Mouse (Mus musculus) heart, adult 2 months (tissue): Measurements from ENCODE around the gene Plxdc2. TPM values are rescaled to one million over a fixed set of nuclear protein-coding genes. Genes with fewer than 3 reads are reported as not detected.

ENCODE experiments used
- DNase-seq, 2 experiments: peaks; one replicate each; pipeline ENCODE4 v3.0.0; 2021
- H3K27ac ChIP-seq: fragments of 200-600 bp; 2 replicates; pipeline ENCODE4 v1.8.1; 2022
- H3K27me3 ChIP-seq: fragments of 200-500 bp; 2 replicates; pipeline ENCODE4 v1.6.1; 2012; ENCODE audit warnings: mild to moderate bottlenecking, low read length, inconsistent platforms, mixed read lengths; ENCODE audit not compliant: control insufficient read depth, insufficient read depth
- H3K36me3 ChIP-seq: fragments of 200-500 bp; 2 replicates; pipeline ENCODE4 v1.6.1; 2012; ENCODE audit warnings: low read length, inconsistent platforms; ENCODE audit not compliant: control insufficient read depth, insufficient read depth
- H3K4me1 ChIP-seq: fragments of 200-500 bp; 2 replicates; pipeline ENCODE4 v1.6.1; 2011; ENCODE audit warnings: low read length; ENCODE audit not compliant: control insufficient read depth, insufficient read depth
- H3K4me3 ChIP-seq: fragments of 200-600 bp; 2 replicates; pipeline ENCODE4 v1.8.1; 2022
- H3K79me2 ChIP-seq: fragments of 200-500 bp; replicated peaks from 2 replicates; pipeline ENCODE4 v1.6.1; 2012; ENCODE audit warnings: mild to moderate bottlenecking, inconsistent platforms, low read length, moderate library complexity, mixed read lengths; ENCODE audit not compliant: control insufficient read depth, insufficient read depth
- H3K9ac ChIP-seq: fragments of 200-500 bp; 2 replicates; pipeline ENCODE4 v1.6.1; 2012; ENCODE audit warnings: low read depth, mild to moderate bottlenecking, control low read depth, inconsistent platforms, low read length, mixed read lengths
- CTCF ChIP-seq: fragments of 200-600 bp; IDR thresholded peaks from 2 replicates; pipeline ENCODE4 v1.8.1; 2022; ENCODE audit warnings: antibody characterized with exemption, mild to moderate bottlenecking, moderate library complexity
- EP300 ChIP-seq: fragments of 200-500 bp; IDR thresholded peaks from 2 replicates; pipeline ENCODE4 v1.6.1; 2011; ENCODE audit warnings: low read depth, low read length, control low read depth; ENCODE audit not compliant: insufficient read depth
- POLR2A ChIP-seq: fragments of 200-500 bp; IDR thresholded peaks from 2 replicates; pipeline ENCODE4 v1.6.1; 2011; ENCODE audit warnings: mild to moderate bottlenecking, low read depth, low read length, control low read depth; ENCODE audit not compliant: insufficient read depth
- WGBS: fragments of 180-500 bp; shearing (Covaris S2); methylation state at CpG from one replicate; pipeline ENCODE4 v1.1.7; 2018; 5-methylcytosine and 5-hydroxymethylcytosine counted together
- intact Hi-C: fragments of 180-260 bp; cut with DNase I; formaldehyde crosslinking; loops from one replicate; pipeline ENCODE4 v1.15.1; 2025
- polyA plus RNA-seq: library from polyadenylated mRNA; depleted of rRNA; stranded (reverse); fragments of >200 nt; gene quantifications from 2 replicates; pipeline ENCODE4 v1.2.3, GENCODE M21; 2012
- total RNA-seq, 2 experiments: library from RNA; stranded (reverse); gene quantifications; 2 replicates each; pipeline ENCODE4 v1.2.3; 2021

The Plxdc2 gene
- total and polyA plus RNA-seq, 3 experiments = 7.0 to 21.8 (median 17.2) TPM

GRCm38 (mm10) chr2:16773398-16774113 lies 417.5 kb downstream of the Plxdc2 start:
- H3K9ac ChIP-seq = no peak overlapping the region
- no peaks in the 10 kb centered on the region for H3K36me3 ChIP-seq
- no peak for DNase-seq
- no peak overlapping the region for H3K27ac ChIP-seq
- 20% methylated on average over 1 of the region's 1 CpGs for WGBS
- H3K79me2 ChIP-seq = no peaks in the 10 kb centered on the region
- TF ChIP-seq POLR2A = no peak
- no peak for TF ChIP-seq EP300
- no peak for TF ChIP-seq CTCF
- H3K4me3 ChIP-seq = no peak overlapping the region
- H3K4me1 ChIP-seq = no peaks in the 10 kb centered on the region
- intact Hi-C loops = no loop called here
- H3K27me3 ChIP-seq = no peaks in the 10 kb centered on the region

- Histone ChIP-seq H3K27me3 (no peaks in the 10 kb centered on the region), H3K4me1 (no peaks in the 10 kb centered on the region), H3K4me3 (no peak overlapping the region), H3K79me2 (no peaks in the 10 kb centered on the region), H3K27ac (no peak overlapping the region), H3K9ac (no peak overlapping the region), H3K36me3 (no peaks in the 10 kb centered on the region)
- intact Hi-C loops = no loop called here
- WGBS = 60% methylated on average over 3 of the region's 3 CpGs
- DNase-seq = no peak
- TF ChIP-seq EP300 (no peak), POLR2A (no peak), CTCF (no peak)
Measured at GRCm38 (mm10) chr2:16774114-16774433, 418.0 kb downstream of the Plxdc2 start.

GRCm38 (mm10) chr2:16795283-16795682 lies 439.2 kb downstream of the Plxdc2 start:
- Histone ChIP-seq H3K36me3 (no peaks in the 10 kb centered on the region), H3K4me3 (no peak overlapping the region), H3K4me1 (no peaks in the 10 kb centered on the region), H3K79me2 (no peaks in the 10 kb centered on the region), H3K27ac (no peak overlapping the region), H3K9ac (no peak overlapping the region), H3K27me3 (no peaks in the 10 kb centered on the region)
- intact Hi-C loops = no loop called here
- TF ChIP-seq CTCF (no peak), EP300 (no peak), POLR2A (no peak)
- no peak for DNase-seq
